Mouse (Mus musculus): ENCODE results near the gene Gps1.

DNA sequence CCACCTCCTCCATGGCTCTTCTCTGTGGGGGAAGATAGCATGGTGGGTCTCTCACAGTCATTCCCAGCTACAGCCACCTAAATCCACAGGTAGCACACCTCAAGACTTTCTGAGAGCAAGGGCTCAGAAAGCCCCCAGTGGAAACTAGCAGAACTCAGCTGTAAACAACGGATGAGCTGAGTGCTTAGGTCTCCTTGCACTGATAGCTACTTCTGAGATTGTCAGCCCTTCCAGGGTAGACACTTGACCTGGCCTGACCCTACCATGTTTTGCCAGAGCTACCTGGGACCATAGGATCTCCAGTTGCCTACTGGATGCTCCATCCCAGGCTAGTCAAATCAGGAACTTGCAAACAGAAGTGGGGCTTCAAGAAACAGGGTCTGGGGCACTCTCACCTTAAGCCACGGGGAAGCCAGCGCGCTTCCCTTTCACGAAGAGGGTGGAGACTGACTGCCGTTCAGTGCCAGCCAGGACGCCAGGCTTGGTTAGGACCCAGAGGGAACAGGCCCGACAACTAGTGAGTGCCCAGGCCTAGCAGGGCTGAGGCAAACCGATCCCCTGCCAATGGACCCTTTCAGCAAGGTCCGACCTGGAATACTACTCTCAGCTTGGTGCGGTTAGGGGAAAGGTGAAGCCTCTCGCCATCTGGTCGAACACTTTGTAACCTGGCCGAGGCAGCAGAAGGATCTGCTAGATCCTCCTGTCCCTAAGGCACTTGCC is 38.9 kb downstream of the Gps1 start:
- TF ChIP-seq CTCF (IDR thresholded peaks at IDR 0.05; ENCODE audit: insufficient read depth, low read depth, low read length) (no peak), POLR2A (IDR thresholded peaks at IDR 0.05; ENCODE audit: insufficient read depth, low read depth, low read length) (no peak)
